Mouse (Mus musculus) gastrocnemius, postnatal 4 days (tissue): ENCODE measurements around the gene Zfp609. TPM values are rescaled to one million over a fixed set of nuclear protein-coding genes. Genes with fewer than 3 reads are reported as not detected.

Source experiments
- DNase-seq, 2 experiments: peaks; one replicate each; pipeline ENCODE4 v3.0.0; 2021 to 2022; ENCODE audit warnings: low spot score in 2 of 2, mixed read lengths in 2 of 2
- total RNA-seq, 2 experiments: library from RNA; stranded (reverse); gene quantifications; 2 replicates each; pipeline ENCODE4 v1.2.3; 2021

Zfp609 gene
- total RNA-seq, 2 experiments from 2014 or later = 34.1 to 39.0 TPM

DNA sequence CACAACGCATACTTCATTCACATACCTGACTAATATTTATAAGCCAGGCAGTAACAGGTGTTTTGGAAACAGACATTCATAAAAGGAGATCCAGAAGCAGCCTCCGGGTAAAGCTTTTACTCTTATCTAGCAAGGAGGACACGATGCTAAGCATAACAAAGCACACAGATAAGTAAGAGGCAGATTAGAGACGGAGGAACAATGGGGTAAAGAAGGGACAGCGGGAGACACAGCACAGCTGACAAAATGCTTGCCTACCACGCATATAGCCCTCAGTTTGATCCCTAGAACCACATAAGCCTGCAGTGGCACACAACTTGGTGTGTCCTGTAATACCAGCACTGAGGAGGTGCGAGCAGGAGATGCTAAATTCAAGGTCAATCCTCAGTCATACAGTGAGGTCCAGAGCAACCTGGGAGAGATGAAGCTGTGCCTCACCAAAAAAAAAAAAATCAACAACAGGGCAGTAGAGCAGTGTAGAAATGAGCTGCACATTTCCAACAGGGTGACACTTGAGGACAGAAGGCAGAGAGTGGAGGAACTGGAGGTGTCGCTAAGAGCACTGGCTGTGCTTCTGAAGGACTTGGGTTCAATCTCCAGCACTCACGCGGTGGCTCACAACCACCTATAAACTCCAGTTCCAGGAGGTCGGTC lies 56.2 kb downstream of the Zfp609 start:
- no peak for DNase-seq

- DNase-seq = no peak
Observed at GRCm38 (mm10) chr9:65762728-65763127, 64.6 kb downstream of the Zfp609 start.

DNA sequence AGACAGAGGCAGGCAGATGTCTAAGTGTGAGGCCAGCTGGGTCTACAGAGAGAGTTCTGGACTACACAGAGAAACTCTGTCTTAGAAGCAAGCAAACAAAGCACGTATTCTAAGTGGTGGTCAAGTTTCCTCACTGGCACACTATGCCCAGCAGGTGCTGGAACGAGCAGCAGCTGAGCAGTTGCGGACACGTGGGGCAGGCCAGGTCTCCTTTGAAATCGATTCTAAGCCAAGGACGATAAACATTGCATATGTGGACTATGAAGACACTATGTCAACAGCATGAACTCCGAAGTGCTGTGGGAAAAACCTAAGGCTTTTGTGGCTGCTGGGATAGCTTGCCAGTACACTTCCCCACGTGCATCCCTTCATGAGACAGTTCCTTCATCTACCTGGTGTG lies 67.4 kb downstream of the Zfp609 start:
- no peak for DNase-seq

GRCm38 (mm10) chr9:65759256-65759655 lies 68.1 kb downstream of the Zfp609 start:
- no peak for DNase-seq

DNA sequence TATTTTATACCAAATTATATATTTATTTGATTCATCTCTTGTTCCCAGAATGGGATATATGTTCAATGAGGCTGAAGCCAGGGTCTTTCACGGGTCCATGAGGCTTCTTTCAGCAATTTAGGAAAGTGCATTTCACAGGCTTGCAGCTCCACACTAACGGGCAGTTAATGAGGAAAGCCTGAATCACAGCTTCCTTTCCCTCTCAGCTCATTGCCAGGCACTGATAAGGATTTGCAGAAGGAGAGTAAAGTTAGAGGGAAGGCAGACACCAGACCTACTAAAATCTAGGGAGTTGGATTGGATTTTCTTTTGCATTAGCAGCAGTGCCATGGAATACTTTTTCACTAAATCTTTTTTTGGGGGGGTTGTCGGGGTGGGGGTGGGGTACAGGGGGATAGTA lies 69.5 kb downstream of the Zfp609 start:
- DNase-seq = no peak

- no peak for DNase-seq
Observed at GRCm38 (mm10) chr9:65755673-65756375, 71.5 kb downstream of the Zfp609 start.

GRCm38 (mm10) chr9:65755164-65755563 lies 72.2 kb downstream of the Zfp609 start:
- DNase-seq = no peak

DNA sequence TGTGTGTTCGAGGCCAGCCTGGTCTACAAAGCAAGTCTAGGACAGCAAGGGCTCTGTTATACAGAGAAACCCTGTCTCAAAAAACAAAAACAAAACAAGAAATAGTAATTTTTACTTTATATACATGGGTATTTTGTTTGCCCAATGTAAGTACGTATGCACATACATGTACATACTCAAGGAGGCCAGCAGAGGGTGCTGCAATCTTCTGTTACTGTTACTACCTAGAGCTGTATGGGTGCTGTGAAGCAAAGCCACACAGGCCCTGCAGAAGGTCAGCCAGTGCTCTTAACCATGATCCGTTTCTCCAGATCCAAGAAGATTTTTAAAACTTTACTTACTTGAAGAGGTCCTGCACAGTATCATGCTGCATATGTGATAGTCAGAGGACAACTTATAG lies 74.7 kb downstream of the Zfp609 start:
- no peak for DNase-seq

GRCm38 (mm10) chr9:65751906-65752305 lies 75.5 kb downstream of the Zfp609 start:
- no peak for DNase-seq

DNA sequence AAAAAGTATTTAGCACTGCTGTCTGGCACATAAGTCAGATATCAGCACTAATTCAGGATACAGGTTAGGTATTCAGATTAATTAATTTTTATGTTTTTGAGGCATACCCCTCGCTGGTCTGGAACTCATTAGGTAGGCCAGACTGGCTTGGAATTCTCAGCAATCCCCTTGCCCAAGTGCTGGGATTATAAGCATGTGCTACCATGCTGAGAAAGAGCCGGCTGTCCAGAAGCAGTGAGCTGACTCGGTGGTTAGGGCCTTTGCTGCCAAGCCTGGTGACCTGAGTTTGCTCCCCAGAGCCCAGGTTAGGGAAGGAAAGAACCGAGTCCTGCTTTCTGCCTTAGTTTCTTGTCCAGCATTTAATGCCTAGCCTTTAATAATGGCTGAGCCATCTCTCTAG lies 79.3 kb downstream of the Zfp609 start:
- no peak for DNase-seq

DNA sequence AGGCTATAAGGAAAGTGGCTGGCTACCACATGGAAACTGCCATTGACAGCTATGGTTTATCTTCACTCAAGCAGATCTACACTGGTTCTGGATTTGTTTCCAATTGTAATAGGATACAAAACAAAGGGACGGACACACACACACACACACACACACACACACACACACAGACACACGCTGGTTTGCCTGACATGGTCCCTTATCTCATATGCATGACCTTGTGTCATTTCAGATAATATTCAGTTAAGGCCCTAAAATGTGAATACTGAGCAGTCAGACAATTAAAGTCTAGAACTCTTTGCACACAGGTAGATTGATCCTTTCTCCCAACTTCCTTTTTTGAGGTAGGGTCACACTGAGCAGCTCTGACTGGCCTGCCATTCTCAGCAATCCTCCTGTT lies 80.9 kb downstream of the Zfp609 start:
- DNase-seq = no peak

- no peak for DNase-seq
Observed at GRCm38 (mm10) chr9:65745456-65745855, 81.9 kb downstream of the Zfp609 start.

DNA sequence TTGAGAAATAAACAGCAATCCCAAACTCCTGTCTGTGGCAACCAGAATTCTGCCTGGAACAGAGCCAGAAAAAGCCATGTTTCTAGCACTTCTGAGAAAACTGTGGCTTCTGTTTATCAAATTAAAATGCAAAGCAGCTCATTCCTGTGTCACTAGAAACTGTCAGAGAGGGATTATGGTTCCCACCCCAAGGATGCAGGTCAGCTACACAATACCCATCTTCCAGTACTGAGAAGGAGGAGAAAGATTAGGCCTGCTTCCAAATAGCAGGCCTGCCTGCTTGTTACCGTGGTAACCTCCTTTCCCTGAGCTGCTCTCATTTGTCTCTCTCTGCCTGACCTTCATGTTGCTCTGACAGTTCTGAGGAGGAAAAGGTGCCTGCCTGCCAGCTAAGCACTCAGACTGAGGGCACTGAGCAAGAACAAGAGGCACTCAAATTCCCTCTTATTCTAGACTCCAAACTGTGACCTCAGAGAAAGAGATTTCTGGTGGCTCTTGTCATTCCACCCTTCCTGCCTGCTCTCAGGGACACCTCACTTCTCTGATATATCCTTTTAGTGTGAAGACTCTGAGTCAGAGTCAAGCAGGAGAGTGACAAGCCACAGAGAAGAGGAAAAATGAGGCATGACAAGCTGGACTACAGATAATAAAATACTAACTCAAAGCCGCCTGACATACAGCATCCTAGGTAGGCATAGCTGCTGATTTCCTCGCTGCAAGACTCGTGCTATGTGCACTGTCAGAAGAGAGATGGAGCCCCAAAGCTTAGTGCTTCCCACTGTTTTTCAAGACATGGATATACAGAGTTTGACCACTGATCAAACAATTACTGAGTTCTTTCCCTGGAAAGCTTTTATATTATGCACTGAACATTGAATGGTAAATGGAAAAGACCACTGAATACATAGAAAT lies 82.9 kb downstream of the Zfp609 start:
- DNase-seq = no peak

DNA sequence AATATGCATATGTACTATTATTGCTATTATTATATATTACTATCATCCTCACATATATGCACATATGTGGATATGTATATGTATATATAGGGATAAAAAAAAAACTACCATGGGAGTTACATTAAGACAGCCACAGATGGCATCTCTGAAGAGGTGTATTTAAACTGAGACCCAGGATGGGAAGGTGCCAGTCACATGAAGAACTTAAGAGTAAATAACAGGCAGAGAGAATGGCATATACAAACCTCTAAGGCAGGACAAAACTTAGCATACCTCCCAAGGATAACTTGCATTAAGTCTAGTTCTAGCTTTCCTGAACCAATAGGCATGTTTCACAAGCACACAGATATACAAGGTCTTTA lies 83.6 kb downstream of the Zfp609 start:
- no peak for DNase-seq

- no peak for DNase-seq
Observed at GRCm38 (mm10) chr9:65743322-65743721, 84.0 kb downstream of the Zfp609 start.

GRCm38 (mm10) chr9:65742777-65743176 lies 84.6 kb downstream of the Zfp609 start:
- no peak for DNase-seq

DNA sequence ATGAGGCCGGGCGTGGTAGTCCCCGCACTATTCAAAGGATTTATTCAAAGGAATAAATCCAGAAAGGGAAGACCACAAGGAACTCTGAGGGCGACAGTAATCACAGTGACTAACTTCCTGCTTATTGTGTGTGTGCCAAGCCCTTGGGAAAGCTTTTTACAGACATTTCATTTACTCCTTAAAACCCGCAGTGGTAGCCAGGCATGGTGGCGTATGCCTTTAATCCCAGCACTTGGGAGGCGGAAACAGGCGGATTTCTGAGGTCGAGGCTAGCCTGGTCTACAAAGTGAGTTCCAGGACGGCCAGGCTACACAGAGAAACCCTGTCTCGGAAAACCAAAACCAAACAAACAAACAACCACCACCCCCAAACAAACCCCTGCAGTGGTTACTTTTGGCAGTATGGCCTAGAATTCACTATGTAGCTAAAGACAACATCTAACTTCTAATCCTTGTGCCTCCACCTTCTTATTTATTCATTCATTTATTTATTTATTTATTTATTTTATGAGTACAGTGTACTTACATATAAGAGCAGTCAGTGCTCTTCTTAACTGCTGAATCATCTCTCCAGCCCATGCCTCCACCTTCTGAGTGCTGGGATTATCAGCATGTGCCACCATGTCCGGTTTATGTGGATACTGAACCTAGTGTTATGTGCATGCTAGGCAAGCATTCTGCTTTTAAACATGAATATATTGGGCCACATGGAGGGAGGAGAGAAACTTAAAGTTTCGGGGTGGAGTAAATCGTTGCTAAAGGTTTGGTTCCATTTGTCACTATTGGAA lies 86.1 kb downstream of the Zfp609 start:
- DNase-seq = no peak

DNA sequence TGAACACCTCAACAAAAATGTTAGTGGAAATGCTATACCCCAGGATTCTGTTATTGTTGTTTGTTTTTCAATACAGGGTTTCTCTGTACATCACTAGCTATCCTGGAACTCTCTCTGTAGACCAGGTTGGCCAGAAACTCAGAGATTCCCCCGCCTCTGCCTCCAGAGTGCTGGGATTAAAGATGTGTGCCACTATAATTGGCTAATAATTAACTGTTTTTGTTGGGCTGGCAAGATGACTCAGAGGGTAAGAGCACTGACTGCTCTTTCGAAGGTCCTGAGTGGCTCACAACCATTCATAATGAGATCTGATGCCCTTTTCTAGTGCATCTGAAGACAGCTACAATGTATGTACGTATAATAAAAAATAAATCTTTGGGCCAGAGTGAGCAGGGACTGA lies 92.4 kb downstream of the Zfp609 start:
- DNase-seq = no peak

DNA sequence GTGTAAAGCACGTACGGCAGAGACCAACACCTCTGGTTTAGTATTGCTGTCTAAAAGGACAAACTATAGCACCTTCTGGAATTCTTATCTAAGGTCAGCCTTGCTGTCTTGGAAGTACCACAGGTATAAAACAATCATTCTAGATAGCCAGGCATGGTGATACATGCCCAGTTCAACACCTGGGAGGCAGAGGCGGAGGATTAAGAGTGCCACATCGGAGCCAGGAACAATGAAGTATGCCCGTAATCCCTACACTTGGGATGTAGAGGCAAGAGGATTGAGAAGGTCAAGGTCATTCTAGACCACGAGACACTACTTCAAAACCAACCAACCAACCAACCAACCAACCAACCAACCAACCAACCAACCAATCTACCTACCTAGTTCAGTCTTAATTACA lies 98.8 kb downstream of the Zfp609 start:
- DNase-seq = no peak

GRCm38 (mm10) chr9:65727491-65727890 lies 99.9 kb downstream of the Zfp609 start:
- DNase-seq = no peak

GRCm38 (mm10) chr9:65726431-65726830 lies 100.9 kb downstream of the Zfp609 start:
- no peak for DNase-seq
